Mouse (Mus musculus): ENCODE data around the gene Pltp. TPM values are rescaled to one million over a fixed set of nuclear protein-coding genes. Genes with fewer than 3 reads are reported as not detected.

Pltp gene
- polyA plus RNA-seq, 1 experiment from 2014 or later = 47.5 TPM

- H3K27ac ChIP-seq (ENCODE audit: low read length) = no peak overlapping the region
- WGBS = 94% methylated on average over 6 of the region's 6 CpGs
- H3K9me3 ChIP-seq (ENCODE audit: low read length) = no peaks in the 10 kb centered on the region; the same call in 1 of the 2 replicates
- no peaks in the 10 kb centered on the region for H3K27me3 ChIP-seq (ENCODE audit: insufficient read depth, low read length)
- no peak overlapping the region for H3K4me3 ChIP-seq (ENCODE audit: low read length)
- peaks cover 91% of the 10 kb centered on the region for H3K36me3 ChIP-seq (ENCODE audit: insufficient read depth, low read length)
- H3K4me1 ChIP-seq (ENCODE audit: insufficient read depth, low read length) = no peaks in the 10 kb centered on the region
- ATAC-seq (ENCODE audit: low FRiP score, low TSS enrichment) = no peak
- H3K9ac ChIP-seq (replicated peaks; ENCODE audit: low read length) = no peak overlapping the region
- H3K4me2 ChIP-seq (replicated peaks; ENCODE audit: low read depth, low read length) = no peak overlapping the region
Measured at GRCm38 (mm10) chr2:164892696-164893216, 35.2 kb upstream of the Pltp start.

- H3K9ac ChIP-seq (replicated peaks; ENCODE audit: low read length) = no peak overlapping the region
- no peaks in the 10 kb centered on the region; the same call in 1 of the 2 replicates for H3K9me3 ChIP-seq (ENCODE audit: low read length)
Measured at GRCm38 (mm10) chr2:164891908-164892695, 34.6 kb upstream of the Pltp start.

DNA sequence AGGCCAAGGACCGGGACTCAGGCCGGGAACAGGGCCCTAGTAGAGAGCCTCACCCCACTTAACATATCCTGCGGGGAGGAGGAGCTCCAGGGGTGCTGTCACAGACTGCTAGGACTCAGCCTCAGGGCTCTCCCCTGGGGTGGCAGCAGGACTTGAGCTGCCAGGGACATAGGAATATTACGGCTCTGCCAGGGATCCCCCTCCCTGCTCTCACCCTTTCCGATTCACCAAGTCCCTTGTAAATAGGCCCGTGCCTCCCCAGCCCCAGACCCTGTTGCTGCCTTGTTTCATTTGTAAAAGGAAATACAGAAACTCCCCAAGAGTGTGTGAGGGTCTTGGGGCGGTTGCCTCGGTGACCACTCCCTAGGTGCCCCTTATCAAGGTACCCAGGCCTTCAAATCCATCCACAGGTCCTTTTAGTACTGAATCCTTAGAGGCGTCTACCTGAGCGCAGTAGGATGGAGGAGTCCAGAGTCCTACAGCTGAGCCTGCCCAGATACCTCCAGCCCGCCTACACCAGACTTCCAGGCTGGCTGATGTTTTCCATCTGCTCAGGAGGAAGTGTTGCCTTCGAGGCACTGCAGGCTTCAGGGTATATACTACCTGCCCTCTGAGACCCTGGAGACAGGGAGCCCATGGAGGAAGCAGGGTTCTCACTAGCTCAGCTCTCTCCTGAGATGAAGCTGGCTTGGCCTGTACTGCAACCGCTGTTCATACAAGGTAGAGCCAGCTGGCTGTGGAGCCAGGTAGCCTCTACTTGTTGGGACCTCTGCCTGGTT, 33.7 kb upstream of the Pltp start:
- 84% methylated on average over 13 of the region's 13 CpGs for WGBS

More at GRCm38 (mm10) chr2:164891908-164892695, 34.6 kb upstream of the Pltp start:
- no peak overlapping the region for H3K4me3 ChIP-seq (ENCODE audit: low read length)
- no peak for ATAC-seq (ENCODE audit: low FRiP score, low TSS enrichment)
- WGBS = 84% methylated on average over 15 of the region's 15 CpGs
- no peak overlapping the region for H3K4me2 ChIP-seq (replicated peaks; ENCODE audit: low read depth, low read length)
- no peaks in the 10 kb centered on the region for H3K27me3 ChIP-seq (ENCODE audit: insufficient read depth, low read length)
- peaks cover 92% of the 10 kb centered on the region for H3K36me3 ChIP-seq (ENCODE audit: insufficient read depth, low read length)
- H3K4me1 ChIP-seq (ENCODE audit: insufficient read depth, low read length) = no peaks in the 10 kb centered on the region
- no peak overlapping the region for H3K27ac ChIP-seq (ENCODE audit: low read length)

DNA sequence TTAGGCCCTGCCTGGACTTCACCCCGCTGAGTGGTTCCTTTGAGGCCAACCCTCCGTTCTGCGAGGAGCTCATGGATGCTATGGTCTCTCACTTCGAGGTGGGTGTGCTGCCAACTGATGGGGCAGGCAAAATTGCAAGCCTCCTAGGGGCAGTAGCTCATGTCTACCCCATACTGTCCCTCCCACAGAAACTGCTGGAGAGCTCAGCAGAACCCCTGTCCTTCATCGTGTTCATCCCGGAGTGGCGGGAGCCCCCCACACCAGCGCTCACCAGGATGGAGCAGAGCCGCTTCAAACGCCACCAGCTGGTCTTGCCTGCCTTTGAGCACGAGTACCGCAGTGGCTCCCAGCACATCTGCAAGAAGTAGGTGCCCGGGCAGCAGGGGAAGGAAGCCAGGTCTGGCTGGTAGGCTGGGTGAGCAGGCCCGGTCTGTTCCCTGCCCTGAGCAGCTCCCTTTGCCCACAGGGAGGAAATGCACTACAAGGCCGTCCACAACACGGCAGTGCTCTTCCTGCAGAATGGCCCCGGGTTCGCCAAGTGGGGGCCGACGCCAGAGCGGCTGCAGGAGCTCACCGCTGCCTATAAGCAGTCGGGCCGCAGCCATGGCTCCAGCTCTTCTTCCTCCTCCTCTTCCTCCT, 33.0 kb upstream of the Pltp start:
- Histone ChIP-seq H3K36me3 (ENCODE audit: insufficient read depth, low read length) (peaks cover 98% of the 10 kb centered on the region), H3K27me3 (ENCODE audit: insufficient read depth, low read length) (no peaks in the 10 kb centered on the region), H3K4me1 (ENCODE audit: insufficient read depth, low read length) (no peaks in the 10 kb centered on the region), H3K9me3 (ENCODE audit: low read length) (no peaks in the 10 kb centered on the region), H3K9ac (replicated peaks; ENCODE audit: low read length) (no peak overlapping the region), H3K4me2 (replicated peaks; ENCODE audit: low read depth, low read length) (no peak overlapping the region), H3K27ac (ENCODE audit: low read length) (no peak overlapping the region), H3K4me3 (ENCODE audit: low read length) (no peak overlapping the region)
- WGBS = 90% methylated on average over 24 of the region's 24 CpGs
- no peak for ATAC-seq (ENCODE audit: low FRiP score, low TSS enrichment)

More for the DNA sequence above, 33.7 kb upstream of the Pltp start:
- ATAC-seq (ENCODE audit: low FRiP score, low TSS enrichment) = no peak
- H3K4me3 ChIP-seq (ENCODE audit: low read length) = no peak overlapping the region
- peaks cover 98% of the 10 kb centered on the region for H3K36me3 ChIP-seq (ENCODE audit: insufficient read depth, low read length)
- no peaks in the 10 kb centered on the region for H3K4me1 ChIP-seq (ENCODE audit: insufficient read depth, low read length)
- H3K4me2 ChIP-seq (replicated peaks; ENCODE audit: low read depth, low read length) = no peak overlapping the region
- H3K9me3 ChIP-seq (ENCODE audit: low read length) = no peaks in the 10 kb centered on the region; the same call in 1 of the 2 replicates
- H3K27ac ChIP-seq (ENCODE audit: low read length) = no peak overlapping the region
- H3K9ac ChIP-seq (replicated peaks; ENCODE audit: low read length) = no peak overlapping the region
- no peaks in the 10 kb centered on the region for H3K27me3 ChIP-seq (ENCODE audit: insufficient read depth, low read length)

- no peak overlapping the region for H3K4me2 ChIP-seq (replicated peaks; ENCODE audit: low read depth, low read length)
- no peak overlapping the region for H3K27ac ChIP-seq (ENCODE audit: low read length)
- WGBS = 77% methylated on average over 2 of the region's 2 CpGs
- no peaks in the 10 kb centered on the region for H3K4me1 ChIP-seq (ENCODE audit: insufficient read depth, low read length)
- H3K9me3 ChIP-seq (ENCODE audit: low read length) = no peaks in the 10 kb centered on the region
- H3K9ac ChIP-seq (replicated peaks; ENCODE audit: low read length) = no peak overlapping the region
- no peak for ATAC-seq (ENCODE audit: low FRiP score, low TSS enrichment)
- no peak overlapping the region for H3K4me3 ChIP-seq (ENCODE audit: low read length)
- no peaks in the 10 kb centered on the region for H3K27me3 ChIP-seq (ENCODE audit: insufficient read depth, low read length)
- H3K36me3 ChIP-seq (ENCODE audit: insufficient read depth, low read length) = peaks cover 98% of the 10 kb centered on the region
Measured at GRCm38 (mm10) chr2:164889960-164890359, 32.4 kb upstream of the Pltp start.

GRCm38 (mm10) chr2:164888996-164889395, 31.5 kb upstream of the Pltp start:
- Histone ChIP-seq H3K36me3 (ENCODE audit: insufficient read depth, low read length) (peaks cover 95% of the 10 kb centered on the region), H3K27ac (ENCODE audit: low read length) (no peak overlapping the region), H3K9me3 (ENCODE audit: low read length) (no peaks in the 10 kb centered on the region), H3K4me3 (ENCODE audit: low read length) (no peak overlapping the region), H3K9ac (replicated peaks; ENCODE audit: low read length) (no peak overlapping the region), H3K27me3 (ENCODE audit: insufficient read depth, low read length) (no peaks in the 10 kb centered on the region), H3K4me1 (ENCODE audit: insufficient read depth, low read length) (no peaks in the 10 kb centered on the region), H3K4me2 (replicated peaks; ENCODE audit: low read depth, low read length) (no peak overlapping the region)
- WGBS = 61% methylated on average over 12 of the region's 12 CpGs
- no peak for ATAC-seq (ENCODE audit: low FRiP score, low TSS enrichment)

GRCm38 (mm10) chr2:164886617-164887016, 29.1 kb upstream of the Pltp start:
- Histone ChIP-seq H3K4me2 (replicated peaks; ENCODE audit: low read depth, low read length) (no peak overlapping the region), H3K27me3 (ENCODE audit: insufficient read depth, low read length) (no peaks in the 10 kb centered on the region), H3K4me1 (ENCODE audit: insufficient read depth, low read length) (0 out of 2 replicates have a peak, but pooled peaks cover 9% of the 10 kb centered on the region), H3K9me3 (ENCODE audit: low read length) (no peaks in the 10 kb centered on the region), H3K36me3 (ENCODE audit: insufficient read depth, low read length) (peaks cover 81% of the 10 kb centered on the region), H3K27ac (ENCODE audit: low read length) (no peak overlapping the region), H3K9ac (replicated peaks; ENCODE audit: low read length) (no peak overlapping the region), H3K4me3 (ENCODE audit: low read length) (no peak overlapping the region)
- no peak for ATAC-seq (ENCODE audit: low FRiP score, low TSS enrichment)
- WGBS = 95% methylated on average over 10 of the region's 10 CpGs

- H3K9ac ChIP-seq (replicated peaks; ENCODE audit: low read length) = no peak overlapping the region
- WGBS = 64% methylated on average over 7 of the region's 7 CpGs
Measured at GRCm38 (mm10) chr2:164885788-164886187, 28.3 kb upstream of the Pltp start.

GRCm38 (mm10) chr2:164882619-164883018, 25.1 kb upstream of the Pltp start:
- H3K4me2 ChIP-seq (replicated peaks; ENCODE audit: low read depth, low read length) = no peak overlapping the region
- peak overlapping the region; percentile 50; the same call in 1 of the 2 replicates for H3K9ac ChIP-seq (replicated peaks; ENCODE audit: low read length)
- no peak for ATAC-seq (ENCODE audit: low FRiP score, low TSS enrichment)
- peaks cover 29% of the 10 kb centered on the region for H3K4me1 ChIP-seq (ENCODE audit: insufficient read depth, low read length)
- peaks cover 41% of the 10 kb centered on the region for H3K36me3 ChIP-seq (ENCODE audit: insufficient read depth, low read length)
- 59% methylated on average over 9 of the region's 9 CpGs for WGBS
- no peaks in the 10 kb centered on the region for H3K9me3 ChIP-seq (ENCODE audit: low read length)
- H3K4me3 ChIP-seq (ENCODE audit: low read length) = no peak overlapping the region
- H3K27me3 ChIP-seq (ENCODE audit: insufficient read depth, low read length) = no peaks in the 10 kb centered on the region
- no peak overlapping the region for H3K27ac ChIP-seq (ENCODE audit: low read length)

More at GRCm38 (mm10) chr2:164885788-164886187, 28.3 kb upstream of the Pltp start:
- no peak overlapping the region for H3K4me2 ChIP-seq (replicated peaks; ENCODE audit: low read depth, low read length)
- peaks cover 72% of the 10 kb centered on the region for H3K36me3 ChIP-seq (ENCODE audit: insufficient read depth, low read length)
- peaks cover 15% of the 10 kb centered on the region for H3K4me1 ChIP-seq (ENCODE audit: insufficient read depth, low read length)
- no peaks in the 10 kb centered on the region for H3K9me3 ChIP-seq (ENCODE audit: low read length)
- no peak overlapping the region for H3K4me3 ChIP-seq (ENCODE audit: low read length)
- no peaks in the 10 kb centered on the region for H3K27me3 ChIP-seq (ENCODE audit: insufficient read depth, low read length)
- no peak overlapping the region for H3K27ac ChIP-seq (ENCODE audit: low read length)
- ATAC-seq (ENCODE audit: low FRiP score, low TSS enrichment) = no peak

Data from kidney, embryonic 16.5 days (tissue).